Mouse (Mus musculus) liver (tissue): Measurements from ENCODE around the gene Alg3.
A peak's percentile ranks its signal among the peaks of the same experiment; 100 is the strongest.

Experiments
- DNase-seq: peaks from one replicate; pipeline ENCODE4 v3.0.0-alpha.2; 2020; ENCODE audit warnings: mixed read lengths

Gene Alg3

DNA sequence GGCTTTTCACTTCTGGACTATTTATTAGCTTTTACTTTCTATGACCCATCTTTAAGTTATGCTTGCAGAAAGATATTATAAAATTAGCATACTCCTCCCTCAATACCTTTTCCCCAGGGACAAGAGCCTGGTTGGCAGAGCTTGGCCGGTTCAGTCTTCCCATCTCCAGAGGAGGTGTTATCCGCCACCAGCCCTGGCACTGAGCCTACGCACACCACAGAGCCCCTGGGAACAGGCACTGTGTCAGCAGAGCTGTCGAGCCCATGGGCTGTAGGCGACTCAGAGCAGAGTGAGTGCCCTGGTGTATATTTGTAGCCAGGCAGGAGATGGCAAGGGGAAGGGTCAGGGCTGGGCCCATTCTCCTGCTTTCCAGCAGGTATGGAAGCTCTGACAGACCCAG is 11.0 kb downstream of the Alg3 start:
- no peak for DNase-seq

DNA sequence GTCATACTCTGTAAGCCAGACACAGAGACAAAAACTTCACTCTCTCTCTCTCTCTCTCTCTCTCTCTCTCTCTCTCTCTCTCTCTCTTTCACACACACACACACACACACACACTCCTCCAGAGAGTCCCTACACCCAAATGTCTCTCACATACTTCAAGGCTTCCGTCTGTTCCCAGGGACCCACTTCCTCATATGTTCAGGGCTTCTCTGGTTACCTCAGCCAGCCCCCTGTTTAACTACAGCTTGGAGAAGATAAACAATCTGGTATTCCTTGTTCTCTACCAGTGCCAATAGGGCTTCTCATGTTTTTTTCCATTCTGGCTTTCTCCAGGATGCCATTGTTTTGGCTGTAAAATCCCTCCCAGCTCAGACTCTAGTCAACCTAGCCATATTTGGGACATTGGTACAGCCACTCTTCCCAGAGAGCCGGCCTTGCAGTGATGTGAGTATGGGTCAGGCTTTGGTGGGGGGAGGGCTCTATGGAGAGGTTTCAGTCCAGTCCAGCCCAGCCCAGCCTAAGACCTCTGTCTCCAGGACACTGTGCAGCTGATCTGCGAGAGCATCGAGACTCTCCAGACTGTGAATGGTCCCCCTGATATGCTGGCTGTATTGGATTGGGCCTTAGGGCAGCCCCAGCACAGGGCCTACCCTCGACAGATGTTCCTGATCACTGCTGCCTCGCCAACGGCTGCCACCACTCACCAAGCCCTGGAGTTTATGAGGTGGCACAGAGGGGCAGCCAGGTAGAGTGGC is 14.7 kb downstream of the Alg3 start:
- DNase-seq, result no peak

DNA sequence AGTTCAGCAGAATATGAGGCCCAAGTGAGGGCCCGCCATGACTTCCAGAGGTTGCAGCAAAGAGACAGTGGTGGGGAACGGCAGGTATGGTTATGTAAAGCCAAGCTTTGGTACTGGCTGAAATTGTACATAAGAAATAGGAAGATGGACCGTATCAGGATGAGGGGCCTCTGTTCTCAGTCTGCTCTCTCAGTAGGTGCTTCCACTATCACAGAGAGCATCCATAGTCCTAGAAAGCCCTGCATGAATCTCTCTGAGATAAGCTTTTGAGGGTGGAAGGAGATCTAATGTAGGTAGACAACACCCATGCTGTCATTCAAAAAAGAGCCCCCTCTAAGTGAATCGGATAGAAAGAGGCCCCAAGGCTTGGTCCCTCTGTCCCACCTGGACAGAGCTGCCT is 15.8 kb downstream of the Alg3 start:
- DNase-seq, result no peak

DNA sequence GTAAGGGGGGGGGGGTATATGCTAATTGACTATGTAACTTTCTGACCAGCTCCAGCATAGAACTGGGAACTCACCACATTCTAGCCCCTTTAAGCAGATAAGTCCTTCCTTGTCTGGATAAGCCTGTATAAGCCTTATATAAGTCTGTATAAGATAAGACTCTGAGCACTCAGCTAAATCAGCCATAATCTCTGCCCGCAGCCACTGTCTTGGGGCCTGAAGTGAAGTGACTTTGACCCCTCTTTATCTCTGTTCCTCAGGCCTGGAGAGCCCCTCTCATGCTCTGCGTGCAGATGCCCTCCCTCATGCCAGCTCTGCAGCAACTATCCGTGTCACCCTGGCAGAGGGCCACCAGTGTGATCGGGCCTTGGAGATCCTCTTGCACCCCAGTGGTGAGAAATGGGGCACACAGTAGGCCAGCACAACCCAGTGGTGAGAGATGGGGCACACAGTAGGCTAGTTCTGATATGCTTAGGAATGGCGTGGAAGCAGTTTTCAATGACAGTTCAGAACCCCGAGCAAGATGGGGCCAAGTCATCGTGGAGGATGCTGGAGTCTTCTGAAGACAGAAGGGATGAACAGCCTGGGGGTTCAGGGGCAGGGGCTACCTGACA is 16.4 kb downstream of the Alg3 start:
- DNase-seq, result peak; percentile 70

DNA sequence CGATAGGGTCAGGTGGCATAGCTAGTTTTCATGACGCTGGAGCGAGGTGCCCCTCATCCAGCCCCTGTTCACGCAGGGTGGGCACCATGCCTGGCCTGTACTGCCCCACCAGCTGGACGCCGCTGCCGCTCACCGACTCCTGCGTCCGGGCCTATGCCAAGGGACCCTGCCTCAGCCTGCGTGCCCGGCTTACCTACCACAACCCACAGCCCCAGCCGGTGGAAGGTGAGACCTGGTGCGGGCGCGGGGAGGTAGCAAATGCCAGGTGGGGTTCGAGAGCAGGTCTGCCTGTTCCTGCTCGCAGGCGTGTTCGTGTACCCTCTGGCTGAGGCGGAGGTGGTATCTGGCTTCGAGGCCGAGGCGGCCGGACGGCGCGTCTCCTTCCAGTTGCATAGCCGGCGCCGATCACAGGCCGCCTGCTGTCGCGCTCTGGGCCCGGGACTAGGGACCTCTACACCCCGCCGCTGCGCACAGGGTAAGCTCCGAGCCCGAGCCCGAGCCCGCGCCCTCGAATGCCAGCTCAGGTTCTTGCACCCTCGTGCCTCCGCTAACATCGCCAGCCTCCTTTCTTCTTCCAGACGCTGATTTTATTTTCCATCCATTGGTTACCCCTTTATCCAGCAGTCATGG is 20.3 kb downstream of the Alg3 start:
- no peak for DNase-seq

DNA sequence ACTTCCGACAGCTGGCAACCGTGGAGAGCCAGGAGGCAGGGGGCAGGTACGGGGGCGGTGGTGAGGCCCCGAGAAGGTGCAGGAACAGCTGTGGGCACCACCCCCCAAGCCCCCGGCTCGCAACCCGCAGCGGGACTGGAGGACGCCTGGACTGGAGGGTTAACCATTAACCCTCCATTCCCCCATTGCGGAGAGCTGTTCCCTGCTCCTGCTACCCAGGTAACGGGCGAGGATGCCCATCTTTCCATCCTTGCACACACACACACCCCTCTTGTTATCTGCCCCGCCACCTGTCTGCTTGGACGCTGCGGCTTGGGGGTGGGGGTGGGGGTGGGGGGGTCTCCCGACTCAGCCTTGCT is 20.9 kb downstream of the Alg3 start:
- DNase-seq, result no peak

DNA sequence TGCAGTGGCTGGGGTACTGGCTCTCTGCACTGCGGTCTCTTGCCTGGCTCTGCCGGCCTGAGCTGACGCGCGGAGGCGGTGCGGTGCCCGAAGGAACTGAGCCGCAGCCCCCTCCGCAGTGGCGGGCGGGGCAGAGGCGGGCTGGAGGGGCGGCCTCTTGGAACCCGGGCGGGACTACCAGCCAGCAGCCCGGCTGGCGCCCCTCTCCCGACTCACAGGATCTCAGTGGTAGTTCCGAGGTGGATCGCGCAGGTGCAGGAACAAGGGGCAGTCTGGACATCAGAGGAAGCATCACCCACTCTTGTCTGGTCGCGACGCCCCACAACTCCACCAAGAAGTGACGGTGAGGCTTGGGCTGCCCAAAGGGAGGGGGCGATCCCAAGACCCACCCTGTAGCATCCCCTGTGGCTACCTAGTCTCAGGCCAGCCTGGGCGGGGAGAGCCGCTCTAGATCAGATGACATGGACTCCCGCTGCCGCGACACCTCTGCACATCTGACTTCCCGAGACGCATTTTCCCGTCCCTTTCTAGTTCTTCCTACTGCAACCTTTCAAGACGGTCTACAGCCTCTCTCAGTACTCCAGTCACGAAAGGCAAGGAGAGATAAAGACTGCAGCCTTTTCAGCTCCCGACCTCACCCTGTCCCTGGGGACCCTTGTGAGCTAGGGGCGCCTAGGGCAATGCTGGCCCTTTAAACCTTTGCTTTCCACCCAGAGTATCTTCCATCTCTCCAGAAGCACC is 21.4 kb downstream of the Alg3 start:
- DNase-seq, result peak; percentile 28

DNA sequence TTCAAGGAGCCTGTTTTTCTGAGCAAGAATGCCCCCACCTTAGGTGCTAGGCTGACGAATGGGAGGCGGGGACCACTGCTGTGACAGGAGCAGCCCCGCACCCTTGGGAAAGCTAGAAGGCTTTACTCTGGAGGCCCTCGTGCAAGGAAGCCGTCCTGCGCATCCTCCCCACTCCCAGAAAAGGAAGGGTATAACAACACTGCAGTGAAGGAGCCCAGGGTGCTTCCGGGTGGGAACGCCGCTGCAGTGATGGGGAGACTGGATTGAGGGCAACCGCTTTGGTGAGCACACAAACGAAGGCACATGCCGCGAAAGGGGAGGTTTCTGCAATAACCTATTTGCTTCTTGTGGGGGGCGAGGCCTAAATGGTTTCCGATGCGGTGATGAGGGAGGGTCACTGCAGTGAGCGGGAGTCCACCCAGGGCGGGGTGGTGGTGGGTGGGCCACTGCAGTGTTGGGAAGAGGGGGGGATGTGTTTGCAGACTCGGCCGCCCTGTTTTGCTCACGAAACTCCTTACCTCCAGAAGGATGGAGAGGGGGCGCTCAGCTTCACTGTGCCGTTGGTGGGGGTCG is 22.1 kb downstream of the Alg3 start, which contains the start of gene Vwa5b2:
Vwa5b2 (plus strand) TSS at position 106 of the 573 bp plus-strand sequence.
- DNase-seq, result no peak

DNA sequence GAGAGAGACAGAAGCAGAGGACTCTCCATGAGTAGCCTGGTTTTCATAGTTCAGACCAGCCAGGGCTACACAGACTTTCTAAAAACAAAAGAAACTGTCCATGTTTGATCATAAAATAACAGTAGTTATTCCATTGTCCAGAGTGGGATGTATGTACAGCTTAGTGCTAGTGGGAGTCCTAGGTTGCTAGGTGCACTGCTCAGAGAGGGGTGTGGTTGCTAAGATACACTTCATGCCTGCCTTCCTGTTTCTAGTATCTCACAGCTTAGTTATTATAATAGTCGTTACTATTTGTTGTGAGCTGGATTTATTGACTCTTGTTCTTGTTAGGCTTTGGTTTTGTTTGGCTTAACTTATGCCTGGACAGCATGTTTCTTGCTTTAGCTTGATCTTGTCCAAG is 46.5 kb downstream of the Alg3 start:
- no peak for DNase-seq

DNA sequence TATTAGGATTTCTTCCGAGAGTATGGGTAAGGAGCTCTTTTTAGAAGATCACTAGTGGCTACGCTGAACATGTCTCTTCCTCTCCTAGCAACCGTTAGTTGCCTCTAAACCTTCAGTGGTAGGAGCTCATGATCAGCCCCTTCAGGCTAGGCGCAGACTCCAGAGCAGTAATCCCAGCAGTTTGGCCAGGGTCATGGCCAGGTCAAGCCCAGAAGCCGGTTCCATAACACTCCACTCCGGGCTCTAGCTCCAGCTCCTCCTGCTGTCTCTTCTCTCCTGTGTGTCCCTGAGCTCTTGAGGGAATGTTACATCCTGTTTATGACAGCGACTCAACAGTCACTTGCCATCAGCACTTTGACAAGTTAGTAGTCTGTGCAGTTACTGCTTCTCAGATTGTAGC is 54.2 kb downstream of the Alg3 start:
- no peak for DNase-seq
